Mouse (Mus musculus): Measurements from ENCODE around the gene Ndufa11. TPM values are rescaled to one million over a fixed set of nuclear protein-coding genes. Genes with fewer than 3 reads are reported as not detected.

The Ndufa11 gene
- polyA plus RNA-seq (2015; fragmentation: Nextera tagmentation; extraction: Ambion mirVana): 579 and 588 TPM in 2 replicates

DNA sequence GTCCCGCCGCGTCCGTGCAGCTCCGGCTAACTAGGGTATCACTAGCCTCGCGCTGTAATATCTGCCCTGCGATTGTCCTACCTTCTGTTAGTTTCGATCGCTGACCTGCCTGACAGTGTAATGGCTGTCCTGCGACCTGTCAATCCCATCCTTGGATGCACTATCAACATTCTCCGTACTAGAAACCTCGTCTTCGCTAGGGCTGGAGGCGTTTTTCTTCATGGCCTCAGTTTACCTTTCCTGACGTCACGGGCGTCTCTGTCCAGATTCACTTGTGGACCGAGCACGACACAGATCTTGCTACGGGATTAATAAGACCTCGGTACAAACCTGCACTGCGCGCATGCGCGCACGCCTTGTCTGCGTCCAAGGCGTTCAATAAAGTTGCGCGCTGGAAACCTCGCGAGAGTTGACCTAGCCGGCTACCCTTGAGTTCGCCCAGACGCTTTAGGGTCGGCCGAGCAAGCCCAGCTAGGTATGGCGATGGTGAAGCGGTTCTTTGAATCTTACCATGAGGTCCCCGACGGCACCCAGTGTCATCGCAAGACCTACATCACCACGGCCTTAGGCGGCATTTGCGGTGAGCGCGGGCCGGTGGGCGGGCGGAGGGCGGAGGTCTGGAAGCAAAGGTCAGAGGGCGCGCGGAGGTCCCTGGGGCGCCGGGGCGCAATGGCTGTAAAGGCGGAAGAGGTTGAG is at the start of gene Ndufa11, which contains the start of gene Vmac:
Gene Ndufa11, plus strand, starts transcription at position 405 of the 696 bp plus-strand sequence.
Gene Vmac, minus strand, starts transcription at position 660 of the 696 bp plus-strand sequence.
- under 1% methylated on average over 59 of the region's 59 CpGs for whole genome bisulfite sequencing
- no peaks in the 10 kb centered on the region for H3K27me3 ChIP-seq
- ATAC-seq (ENCODE audit: low FRiP score, low read depth): peak; percentile 69
- H3K36me3 ChIP-seq: peaks cover 15% of the 10 kb centered on the region; the same call in 1 of the 2 replicates
- peak within 1 kb of the TSS; percentile 81 for H3K9ac ChIP-seq
- peak within 1 kb of the TSS; percentile 63 for H3K4me3 ChIP-seq
- peak within 1 kb of the TSS; percentile 63 for H3K4me2 ChIP-seq
- peaks cover 36% of the 10 kb centered on the region for H3K4me1 ChIP-seq (replicated peaks)
- no peaks in the 10 kb centered on the region for H3K9me3 ChIP-seq
- H3K27ac ChIP-seq (replicated peaks): peak within 1 kb of the TSS; percentile 90

GRCm38 (mm10) chr17:56668384-56669144 is 49.0 kb upstream of the Ndufa11 start:
- no peak overlapping the region for H3K27ac ChIP-seq (replicated peaks)
- H3K9ac ChIP-seq: peak overlapping the region; percentile 43
- peaks cover 10% of the 10 kb centered on the region for H3K4me1 ChIP-seq (replicated peaks)
- H3K9me3 ChIP-seq: no peaks in the 10 kb centered on the region
- peak overlapping the region; percentile 44 for H3K4me3 ChIP-seq
- H3K27me3 ChIP-seq: peaks cover 11% of the 10 kb centered on the region
- WGBS: 8% methylated on average over 31 of the region's 31 CpGs
- no peaks in the 10 kb centered on the region for H3K36me3 ChIP-seq
- peak overlapping the region; percentile 94 for H3K4me2 ChIP-seq
- peak; percentile 9; the same call in 1 of the 2 replicates for ATAC-seq (ENCODE audit: low FRiP score, low read depth)

DNA sequence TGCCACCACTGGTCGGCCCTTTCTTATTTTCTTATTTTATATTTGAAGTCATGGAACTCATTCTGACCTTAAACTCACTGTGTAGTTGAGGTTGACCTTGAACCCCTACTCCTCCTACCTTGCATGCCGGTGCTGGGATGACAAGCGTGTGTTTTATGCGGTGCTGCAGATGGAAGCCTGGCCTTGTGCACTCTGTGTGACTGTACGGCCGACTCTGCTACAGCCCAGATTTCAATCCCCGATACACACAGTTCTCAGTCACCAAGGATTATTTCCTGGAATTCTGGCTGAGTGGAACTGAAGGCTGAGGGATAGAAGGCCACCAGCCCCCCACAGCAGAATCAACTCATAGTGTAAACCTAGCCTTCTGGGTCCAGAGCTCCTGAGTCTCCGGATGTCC is 47.8 kb upstream of the Ndufa11 start:
- no peak overlapping the region for H3K27ac ChIP-seq (replicated peaks)
- no peak for ATAC-seq (ENCODE audit: low FRiP score, low read depth)

GRCm38 (mm10) chr17:56672941-56673646 is 44.5 kb upstream of the Ndufa11 start, which contains the start of gene Ranbp3:
Ranbp3 (plus strand) TSS chr17:56673294.
- Histone ChIP-seq H3K27ac (replicated peaks) (peak within 1 kb of the TSS; percentile 90), H3K4me2 (peak within 1 kb of the TSS; percentile 84), H3K9ac (peak within 1 kb of the TSS; percentile 89), H3K9me3 (no peaks in the 10 kb centered on the region), H3K36me3 (peaks cover 8% of the 10 kb centered on the region; the same call in 1 of the 2 replicates), H3K4me3 (peak within 1 kb of the TSS; percentile 96), H3K4me1 (replicated peaks) (peaks cover 47% of the 10 kb centered on the region), H3K27me3 (peaks cover 3% of the 10 kb centered on the region)
- under 1% methylated on average over 59 of the region's 66 CpGs for WGBS
- ATAC-seq (ENCODE audit: low FRiP score, low read depth): peak; percentile 91

More for the DNA sequence above, 47.8 kb upstream of the Ndufa11 start:
- WGBS: 89% methylated on average over 8 of the region's 8 CpGs
- Histone ChIP-seq H3K9ac (no peak overlapping the region), H3K4me2 (no peak overlapping the region), H3K4me1 (replicated peaks) (peaks cover 19% of the 10 kb centered on the region), H3K27me3 (peaks cover 11% of the 10 kb centered on the region), H3K9me3 (no peaks in the 10 kb centered on the region), H3K36me3 (no peaks in the 10 kb centered on the region), H3K4me3 (no peak overlapping the region)

DNA sequence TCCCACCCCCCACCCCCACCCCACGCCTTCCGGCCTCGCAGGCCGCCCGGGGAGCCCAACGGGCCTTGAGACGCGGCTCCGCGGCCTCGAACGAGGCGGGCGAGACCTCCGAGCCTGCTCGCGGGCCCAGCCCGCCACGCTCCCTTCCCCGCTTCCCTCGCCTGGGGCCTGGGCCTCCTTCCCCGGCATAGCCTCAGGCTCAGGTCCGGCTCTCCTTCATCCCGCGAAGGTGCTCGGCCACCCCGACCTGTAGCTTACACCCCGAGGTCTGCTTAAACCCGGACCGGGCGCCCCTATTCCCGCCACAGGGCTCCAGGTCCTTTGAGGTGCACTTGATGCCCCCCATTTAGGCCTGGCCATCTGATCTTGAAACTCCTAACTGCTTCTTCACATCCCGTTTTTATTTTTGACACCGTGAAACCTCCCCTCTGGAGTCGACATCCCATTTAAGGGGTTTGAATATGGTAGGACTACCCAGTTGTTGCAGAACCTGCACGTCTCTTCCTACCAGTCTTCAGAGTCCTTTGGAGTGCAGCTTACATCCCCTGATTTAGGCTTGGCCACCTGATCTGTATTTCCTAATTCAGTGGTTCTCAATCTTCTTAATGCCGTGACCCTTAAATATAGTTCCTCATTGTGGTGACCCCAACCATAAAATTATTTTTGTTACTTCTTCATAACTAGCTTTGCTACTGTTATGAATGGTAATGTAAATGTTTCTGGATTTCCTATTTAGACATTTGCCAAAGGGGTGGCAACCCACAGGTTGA is 43.7 kb upstream of the Ndufa11 start:
- ATAC-seq (ENCODE audit: low FRiP score, low read depth): no peak; the same call in 1 of the 2 replicates
- Histone ChIP-seq H3K27me3 (no peaks in the 10 kb centered on the region), H3K9ac (peak overlapping the region; percentile 89), H3K4me1 (replicated peaks) (peaks cover 41% of the 10 kb centered on the region), H3K36me3 (peaks cover 8% of the 10 kb centered on the region; the same call in 1 of the 2 replicates), H3K27ac (replicated peaks) (peak overlapping the region; percentile 85), H3K4me2 (peak overlapping the region; percentile 84), H3K9me3 (no peaks in the 10 kb centered on the region), H3K4me3 (peak overlapping the region; percentile 96)
- 2% methylated on average over 37 of the region's 37 CpGs for WGBS

DNA sequence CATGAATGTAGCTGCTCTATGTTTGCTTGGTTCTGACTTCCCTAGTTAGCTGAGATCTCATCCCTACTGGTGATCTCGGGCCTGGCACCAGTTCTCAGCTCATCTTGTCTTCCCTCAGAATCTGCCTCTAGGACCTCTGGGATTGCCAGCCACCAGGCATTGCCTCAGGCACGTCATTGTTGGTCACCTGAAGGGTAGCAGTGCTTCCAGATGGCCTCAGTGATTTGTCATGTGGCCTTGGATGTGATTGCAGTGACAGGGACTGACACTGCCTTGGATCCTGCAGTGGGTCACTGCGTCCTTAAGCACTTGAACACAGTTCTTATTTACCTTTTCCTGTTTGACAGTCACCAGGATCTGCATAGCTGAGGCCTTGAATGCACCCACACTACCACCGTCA is 35.8 kb upstream of the Ndufa11 start:
- H3K36me3 ChIP-seq: peaks cover 24% of the 10 kb centered on the region
- no peak for ATAC-seq (ENCODE audit: low FRiP score, low read depth)

GRCm38 (mm10) chr17:56682880-56683279 is 34.7 kb upstream of the Ndufa11 start:
- Histone ChIP-seq H3K9ac (no peak overlapping the region), H3K4me2 (no peak overlapping the region), H3K27ac (replicated peaks) (no peak overlapping the region), H3K4me1 (replicated peaks) (peaks cover 24% of the 10 kb centered on the region; the same call in 1 of the 2 replicates), H3K27me3 (no peaks in the 10 kb centered on the region), H3K4me3 (no peak overlapping the region), H3K9me3 (no peaks in the 10 kb centered on the region), H3K36me3 (peaks cover 28% of the 10 kb centered on the region)
- no peak for ATAC-seq (ENCODE audit: low FRiP score, low read depth)
- 80% methylated on average over 3 of the region's 3 CpGs for WGBS

More for the DNA sequence above, 35.8 kb upstream of the Ndufa11 start:
- no peaks in the 10 kb centered on the region for H3K9me3 ChIP-seq
- H3K27ac ChIP-seq (replicated peaks): no peak overlapping the region
- no peak overlapping the region for H3K9ac ChIP-seq
- H3K27me3 ChIP-seq: no peaks in the 10 kb centered on the region
- H3K4me2 ChIP-seq: no peak overlapping the region
- H3K4me3 ChIP-seq: no peak overlapping the region
- peaks cover 35% of the 10 kb centered on the region for H3K4me1 ChIP-seq (replicated peaks)
- WGBS: 78% methylated on average over 4 of the region's 4 CpGs

DNA sequence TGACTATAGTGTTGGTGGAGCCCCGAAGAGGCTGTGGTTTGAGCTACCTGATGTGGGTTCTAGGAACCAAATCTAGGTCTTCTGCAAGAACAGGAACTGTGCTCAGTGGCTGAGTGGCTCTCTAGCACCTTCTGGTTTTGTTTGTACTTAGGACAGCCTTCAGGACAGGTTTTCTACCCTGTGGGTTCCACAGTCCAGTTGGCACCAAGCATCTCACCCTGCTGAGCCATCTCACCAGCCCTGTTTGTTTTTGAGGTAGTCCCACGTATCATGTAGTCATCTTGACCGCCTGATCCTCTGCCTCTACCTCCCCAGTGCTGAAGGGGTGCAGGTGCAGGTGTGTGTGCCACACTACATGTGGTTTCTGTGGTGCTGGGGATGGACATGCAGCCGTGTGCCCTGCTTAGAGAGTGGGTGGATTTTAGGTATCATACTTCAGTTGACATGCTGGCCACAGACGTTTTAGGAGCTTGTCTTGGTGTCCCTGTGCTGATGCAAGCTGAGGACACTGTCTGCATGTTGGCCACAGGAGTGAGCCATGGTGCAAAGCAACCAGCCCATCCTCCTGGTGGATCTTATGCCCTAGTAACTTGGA is 33.9 kb upstream of the Ndufa11 start:
- Histone ChIP-seq H3K4me2 (no peak overlapping the region), H3K9ac (no peak overlapping the region), H3K9me3 (no peaks in the 10 kb centered on the region), H3K36me3 (peaks cover 31% of the 10 kb centered on the region), H3K4me1 (replicated peaks) (peaks cover 23% of the 10 kb centered on the region; the same call in 1 of the 2 replicates), H3K27ac (replicated peaks) (no peak overlapping the region), H3K4me3 (no peak overlapping the region), H3K27me3 (no peaks in the 10 kb centered on the region)
- no peak for ATAC-seq (ENCODE audit: low FRiP score, low read depth)
- 92% methylated on average over 5 of the region's 5 CpGs for WGBS

DNA sequence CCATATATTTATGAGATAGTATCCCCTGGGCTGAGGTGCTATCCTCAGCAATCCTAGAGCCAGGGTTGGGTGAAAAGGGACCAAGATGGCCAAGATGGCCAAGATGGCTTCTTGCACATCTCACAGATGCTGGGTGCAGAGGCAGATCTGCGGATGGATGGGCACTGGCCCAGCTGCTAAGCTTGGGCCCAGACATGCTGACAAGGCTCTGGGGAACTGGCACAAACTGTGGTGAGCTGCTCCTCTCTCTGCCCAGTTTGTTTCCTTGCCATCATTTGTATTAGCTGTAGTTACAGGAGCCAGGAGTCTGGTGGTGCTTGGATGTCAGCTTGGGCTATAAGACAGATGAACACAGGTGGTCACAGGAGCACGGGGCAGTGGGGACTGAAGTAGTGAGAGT is 32.9 kb upstream of the Ndufa11 start:
- ATAC-seq (ENCODE audit: low FRiP score, low read depth): no peak

GRCm38 (mm10) chr17:56686801-56687200 is 30.8 kb upstream of the Ndufa11 start:
- Histone ChIP-seq H3K36me3 (peaks cover 32% of the 10 kb centered on the region), H3K4me2 (no peak overlapping the region), H3K4me3 (no peak overlapping the region), H3K27ac (replicated peaks) (no peak overlapping the region), H3K4me1 (replicated peaks) (peaks cover 17% of the 10 kb centered on the region), H3K9ac (no peak overlapping the region), H3K9me3 (no peaks in the 10 kb centered on the region), H3K27me3 (no peaks in the 10 kb centered on the region)
- no peak for ATAC-seq (ENCODE audit: low FRiP score, low read depth)
- 87% methylated on average over 4 of the region's 4 CpGs for WGBS

More for the DNA sequence above, 32.9 kb upstream of the Ndufa11 start:
- H3K4me3 ChIP-seq: no peak overlapping the region
- no peaks in the 10 kb centered on the region for H3K9me3 ChIP-seq
- H3K27me3 ChIP-seq: no peaks in the 10 kb centered on the region
- no peak overlapping the region for H3K4me2 ChIP-seq
- no peak overlapping the region for H3K27ac ChIP-seq (replicated peaks)
- no peak overlapping the region for H3K9ac ChIP-seq
- WGBS: 80% methylated on average over 2 of the region's 2 CpGs
- peaks cover 32% of the 10 kb centered on the region for H3K36me3 ChIP-seq
- H3K4me1 ChIP-seq (replicated peaks): peaks cover 23% of the 10 kb centered on the region; the same call in 1 of the 2 replicates

- H3K4me1 ChIP-seq (replicated peaks): peaks cover 23% of the 10 kb centered on the region
- no peak overlapping the region for H3K4me3 ChIP-seq
- no peak overlapping the region for H3K27ac ChIP-seq (replicated peaks)
- no peaks in the 10 kb centered on the region for H3K9me3 ChIP-seq
- H3K27me3 ChIP-seq: no peaks in the 10 kb centered on the region
- no peak for ATAC-seq (ENCODE audit: low FRiP score, low read depth)
- no peak overlapping the region for H3K9ac ChIP-seq
- peaks cover 27% of the 10 kb centered on the region for H3K36me3 ChIP-seq
- H3K4me2 ChIP-seq: no peak overlapping the region
These were observed 29.5 kb upstream of the Ndufa11 start for GRCm38 (mm10) chr17:56688045-56688444.

All from hindbrain, embryonic 15.5 days (tissue).